Mouse (Mus musculus) limb, embryonic 12.5 days (tissue): ENCODE data around the gene Ugt1a1. TPM values are rescaled to one million over a fixed set of nuclear protein-coding genes. Genes with fewer than 3 reads are reported as not detected.

Experiments used
- ATAC-seq: fragments of 200-750 bp; cut with Nextera tagmentation; 2 replicates; pipeline ENCODE4 v1.8.0; 2017; ENCODE audit warnings: low read depth, moderate TSS enrichment; ENCODE audit not compliant: insufficient number of reproducible peaks, insufficient read depth, low FRiP score, low TSS enrichment
- H3K27ac ChIP-seq: fragments of 300-500 bp; sonication (generic); 2 replicates; pipeline ENCODE4 v1.5.1; 2016; ENCODE audit warnings: mild to moderate bottlenecking, moderate library complexity
- H3K27me3 ChIP-seq: fragments of 300-500 bp; sonication (generic); 2 replicates; pipeline ENCODE4 v1.6.1; 2016; ENCODE audit warnings: mild to moderate bottlenecking, moderate library complexity
- H3K36me3 ChIP-seq: fragments of 300-500 bp; sonication (generic); 2 replicates; pipeline ENCODE4 v1.6.1; 2016; ENCODE audit warnings: mild to moderate bottlenecking, moderate library complexity
- H3K4me1 ChIP-seq: fragments of 300-500 bp; sonication (generic); replicated peaks from 2 replicates; pipeline ENCODE4 v1.6.1; 2016
- H3K4me2 ChIP-seq: fragments of 300-500 bp; sonication (generic); 2 replicates; pipeline ENCODE4 v1.6.1; 2016; ENCODE audit warnings: mild to moderate bottlenecking, moderate library complexity
- H3K4me3 ChIP-seq: fragments of 300-500 bp; sonication (generic); replicated peaks from 2 replicates; pipeline ENCODE4 v1.5.1; 2016; ENCODE audit warnings: mild to moderate bottlenecking
- H3K9ac ChIP-seq: fragments of 300-500 bp; sonication (generic); replicated peaks from 2 replicates; pipeline ENCODE4 v1.6.1; 2016; ENCODE audit warnings: mild to moderate bottlenecking, moderate library complexity
- H3K9me3 ChIP-seq: fragments of 300-500 bp; sonication (generic); 2 replicates; pipeline ENCODE4 v1.6.1; 2016; ENCODE audit warnings: mild to moderate bottlenecking, moderate library complexity
- WGBS: fragments of 180-500 bp; shearing (Covaris S2); methylation state at CpG from one replicate; pipeline ENCODE4 v1.1.7; 2016; 5-methylcytosine and 5-hydroxymethylcytosine counted together
- polyA plus RNA-seq: library from polyadenylated mRNA; unstranded; fragments of >200 nt; fragmentation: Nextera tagmentation; extraction: Ambion mirVana; gene quantifications from 2 replicates; pipeline ENCODE4 v1.2.1, GENCODE M21; 2016

Gene Ugt1a1
- polyA plus RNA-seq, 1 experiment from 2014 or later, result not detected

DNA sequence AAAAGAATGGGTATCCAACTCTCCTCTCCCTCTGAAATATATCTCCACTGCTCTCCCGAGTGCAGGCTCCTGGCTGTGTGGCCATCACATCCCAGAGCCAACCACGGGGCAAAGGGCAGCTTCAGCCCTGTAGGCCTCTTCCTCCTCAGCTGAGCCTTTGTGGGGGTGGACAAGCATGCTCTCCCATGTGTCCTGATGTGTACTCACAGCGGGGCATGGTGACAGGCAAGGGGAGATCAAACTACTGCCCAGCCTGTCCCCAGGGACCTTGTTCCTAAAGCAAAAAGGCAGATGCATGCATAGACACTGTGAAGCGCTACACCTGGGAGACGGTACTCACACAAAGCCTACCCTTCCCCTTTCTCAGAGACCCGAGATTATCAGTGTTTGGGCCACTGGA, 48.4 kb downstream of the Ugt1a1 start:
- ATAC-seq, result peak; percentile 6; the same call in 1 of the 2 replicates
- peaks cover 60% of the 10 kb centered on the region for H3K36me3 ChIP-seq
- 0 out of 2 replicates have a peak, but pooled peaks cover 2% of the 10 kb centered on the region for H3K4me1 ChIP-seq
- no peak overlapping the region for H3K9ac ChIP-seq
- no peak overlapping the region for H3K4me2 ChIP-seq
- 85% methylated on average over 6 of the region's 6 CpGs for WGBS
- no peak overlapping the region for H3K4me3 ChIP-seq
- no peak overlapping the region for H3K27ac ChIP-seq
- peaks cover 61% of the 10 kb centered on the region for H3K9me3 ChIP-seq
- H3K27me3 ChIP-seq, result no peaks in the 10 kb centered on the region

- no peak for ATAC-seq
- Histone ChIP-seq H3K4me2 (no peak overlapping the region), H3K9me3 (peaks cover 54% of the 10 kb centered on the region), H3K4me1 (0 out of 2 replicates have a peak, but pooled peaks cover 2% of the 10 kb centered on the region), H3K36me3 (peaks cover 67% of the 10 kb centered on the region), H3K27ac (no peak overlapping the region), H3K4me3 (no peak overlapping the region), H3K9ac (no peak overlapping the region), H3K27me3 (no peaks in the 10 kb centered on the region)
- WGBS, result 86% methylated on average over 10 of the region's 10 CpGs
These were observed 49.0 kb downstream of the Ugt1a1 start for GRCm38 (mm10) chr1:88260604-88261377.

- H3K4me1 ChIP-seq, result 0 out of 2 replicates have a peak, but pooled peaks cover 2% of the 10 kb centered on the region
These were observed 49.9 kb downstream of the Ugt1a1 start for GRCm38 (mm10) chr1:88261706-88262105.

DNA sequence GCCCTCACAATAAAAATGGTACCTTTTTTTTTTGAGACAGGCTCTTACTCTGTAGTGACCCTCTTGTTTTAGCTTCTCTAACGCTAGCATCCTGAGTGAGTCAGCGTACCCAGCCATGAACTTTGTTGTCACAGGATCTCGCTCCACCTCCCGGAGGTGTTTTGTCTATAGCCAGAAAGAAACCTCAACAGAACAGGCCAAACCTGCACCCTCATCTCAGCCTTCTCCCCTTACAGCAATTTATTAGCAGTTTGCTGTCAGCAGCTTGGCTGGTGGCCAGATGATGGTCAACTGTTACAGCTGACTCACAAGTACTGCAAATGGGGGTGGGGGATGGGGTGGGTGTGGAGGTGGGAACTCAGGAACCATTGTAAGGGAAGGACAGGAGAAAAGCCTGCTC, 50.5 kb downstream of the Ugt1a1 start:
- no peak overlapping the region for H3K9ac ChIP-seq
- no peak overlapping the region for H3K4me3 ChIP-seq
- H3K4me2 ChIP-seq, result no peak overlapping the region
- WGBS, result 87% methylated on average over 4 of the region's 4 CpGs
- 0 out of 2 replicates have a peak, but pooled peaks cover 2% of the 10 kb centered on the region for H3K4me1 ChIP-seq
- H3K27ac ChIP-seq, result no peak overlapping the region
- H3K9me3 ChIP-seq, result peaks cover 39% of the 10 kb centered on the region
- ATAC-seq, result no peak
- H3K36me3 ChIP-seq, result peaks cover 82% of the 10 kb centered on the region
- H3K27me3 ChIP-seq, result no peaks in the 10 kb centered on the region

More at GRCm38 (mm10) chr1:88261706-88262105, 49.9 kb downstream of the Ugt1a1 start:
- no peak overlapping the region for H3K4me3 ChIP-seq
- peaks cover 45% of the 10 kb centered on the region for H3K9me3 ChIP-seq
- no peak overlapping the region for H3K9ac ChIP-seq
- ATAC-seq, result no peak
- no peaks in the 10 kb centered on the region for H3K27me3 ChIP-seq
- WGBS, result 86% methylated on average over 7 of the region's 7 CpGs
- H3K36me3 ChIP-seq, result peaks cover 76% of the 10 kb centered on the region
- no peak overlapping the region for H3K27ac ChIP-seq
- H3K4me2 ChIP-seq, result no peak overlapping the region

GRCm38 (mm10) chr1:88262961-88263360, 51.2 kb downstream of the Ugt1a1 start:
- 0 out of 2 replicates have a peak, but pooled peaks cover 2% of the 10 kb centered on the region for H3K4me1 ChIP-seq
- no peak overlapping the region for H3K4me3 ChIP-seq
- no peak overlapping the region for H3K9ac ChIP-seq
- peaks cover 32% of the 10 kb centered on the region for H3K9me3 ChIP-seq
- H3K4me2 ChIP-seq, result no peak overlapping the region
- WGBS, result 78% methylated on average over 6 of the region's 6 CpGs
- no peak overlapping the region for H3K27ac ChIP-seq
- no peak for ATAC-seq
- H3K36me3 ChIP-seq, result peaks cover 89% of the 10 kb centered on the region
- no peaks in the 10 kb centered on the region for H3K27me3 ChIP-seq

GRCm38 (mm10) chr1:88263778-88264177, 52.0 kb downstream of the Ugt1a1 start:
- H3K9me3 ChIP-seq, result peaks cover 28% of the 10 kb centered on the region; the same call in 1 of the 2 replicates
- no peak overlapping the region for H3K27ac ChIP-seq
- peaks cover 97% of the 10 kb centered on the region for H3K36me3 ChIP-seq
- no peak overlapping the region for H3K4me2 ChIP-seq
- 90% methylated on average over 5 of the region's 5 CpGs for WGBS
- no peak overlapping the region for H3K9ac ChIP-seq
- H3K4me3 ChIP-seq, result no peak overlapping the region
- ATAC-seq, result no peak
- H3K4me1 ChIP-seq, result 0 out of 2 replicates have a peak, but pooled peaks cover 2% of the 10 kb centered on the region
- no peaks in the 10 kb centered on the region for H3K27me3 ChIP-seq

- H3K4me2 ChIP-seq, result no peak overlapping the region
- no peak overlapping the region for H3K9ac ChIP-seq
- ATAC-seq, result no peak
- H3K27ac ChIP-seq, result no peak overlapping the region
- peaks cover 26% of the 10 kb centered on the region; the same call in 1 of the 2 replicates for H3K9me3 ChIP-seq
- no peaks in the 10 kb centered on the region for H3K27me3 ChIP-seq
- peaks cover 100% of the 10 kb centered on the region for H3K36me3 ChIP-seq
- H3K4me1 ChIP-seq, result 0 out of 2 replicates have a peak, but pooled peaks cover 2% of the 10 kb centered on the region
- H3K4me3 ChIP-seq, result no peak overlapping the region
- WGBS, result 89% methylated on average over 7 of the region's 7 CpGs
These were observed 52.6 kb downstream of the Ugt1a1 start for GRCm38 (mm10) chr1:88264237-88264868.

DNA sequence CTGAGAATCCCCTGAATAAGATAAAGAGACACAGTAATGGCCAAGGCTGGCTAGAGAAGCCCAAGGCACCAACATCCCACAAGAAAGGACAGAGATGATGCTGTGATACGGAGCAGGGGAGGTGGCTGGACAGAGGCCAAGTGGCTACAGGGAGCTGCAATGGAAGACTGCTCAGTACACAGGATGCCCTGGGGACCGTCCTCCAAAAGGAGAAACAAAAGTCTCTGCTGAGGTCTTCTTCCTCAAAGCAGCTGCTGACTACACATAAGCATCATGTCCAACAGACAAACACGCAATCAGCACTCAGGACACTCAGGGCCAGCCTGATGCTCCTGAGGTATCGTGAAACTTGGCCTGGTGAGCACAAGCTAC, 53.1 kb downstream of the Ugt1a1 start:
- peaks cover 100% of the 10 kb centered on the region for H3K36me3 ChIP-seq
- no peak overlapping the region for H3K27ac ChIP-seq
- no peak overlapping the region for H3K4me3 ChIP-seq
- H3K9me3 ChIP-seq, result peaks cover 21% of the 10 kb centered on the region; the same call in 1 of the 2 replicates
- no peak overlapping the region for H3K9ac ChIP-seq
- H3K4me2 ChIP-seq, result no peak overlapping the region
- H3K27me3 ChIP-seq, result no peaks in the 10 kb centered on the region
- WGBS, result 76% methylated on average over 4 of the region's 4 CpGs
- 0 out of 2 replicates have a peak, but pooled peaks cover 2% of the 10 kb centered on the region for H3K4me1 ChIP-seq
- ATAC-seq, result no peak

DNA sequence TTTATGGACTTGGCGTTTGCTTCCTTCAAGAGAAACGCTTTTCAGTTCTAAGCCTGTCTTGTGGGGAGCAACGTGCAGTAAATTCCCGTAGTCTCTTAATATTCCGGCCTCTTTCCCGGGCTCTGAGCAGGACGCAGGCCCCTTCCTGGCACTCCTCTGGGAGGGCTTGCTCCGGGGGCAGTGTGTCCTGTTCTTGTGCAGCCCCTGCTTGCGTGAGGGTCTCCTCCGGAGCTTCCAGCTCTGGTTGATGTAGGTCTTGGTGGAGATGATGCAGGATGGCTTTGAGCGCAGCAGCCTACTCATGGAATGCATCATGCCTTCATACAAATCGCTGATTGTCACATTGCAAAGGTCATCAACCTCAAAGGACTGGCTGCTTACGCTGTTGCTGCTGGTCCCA, 54.4 kb downstream of the Ugt1a1 start:
- Histone ChIP-seq H3K9me3 (peaks cover 12% of the 10 kb centered on the region; the same call in 1 of the 2 replicates), H3K27ac (no peak overlapping the region), H3K4me2 (no peak overlapping the region), H3K9ac (no peak overlapping the region), H3K4me3 (no peak overlapping the region), H3K27me3 (no peaks in the 10 kb centered on the region), H3K4me1 (no peaks in the 10 kb centered on the region), H3K36me3 (peaks cover 91% of the 10 kb centered on the region)
- no peak for ATAC-seq
- 89% methylated on average over 13 of the region's 13 CpGs for WGBS

DNA sequence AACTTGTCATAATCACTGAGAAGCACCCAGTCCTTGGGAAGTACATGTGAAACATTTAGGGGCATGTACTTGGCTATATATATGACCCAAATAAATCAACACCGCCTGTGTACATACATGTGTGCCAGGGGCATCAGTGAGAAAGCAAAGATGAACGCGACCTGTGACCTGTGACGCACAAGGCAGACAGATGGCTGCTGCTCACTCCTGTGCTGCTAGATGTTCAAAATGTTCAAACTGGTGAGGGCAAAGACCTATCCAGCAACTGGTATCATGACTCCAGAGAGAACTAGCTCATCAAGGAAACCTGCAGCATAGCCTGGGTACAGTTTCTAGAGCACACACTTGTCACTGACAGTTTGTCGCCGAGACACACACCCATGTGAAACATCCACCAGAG, 55.7 kb downstream of the Ugt1a1 start:
- WGBS, result 93% methylated on average over 6 of the region's 6 CpGs
- Histone ChIP-seq H3K36me3 (peaks cover 91% of the 10 kb centered on the region), H3K4me3 (no peak overlapping the region), H3K9me3 (peaks cover 6% of the 10 kb centered on the region; the same call in 1 of the 2 replicates), H3K4me1 (no peaks in the 10 kb centered on the region), H3K4me2 (no peak overlapping the region), H3K9ac (no peak overlapping the region), H3K27me3 (no peaks in the 10 kb centered on the region), H3K27ac (no peak overlapping the region)
- ATAC-seq, result no peak

- H3K27ac ChIP-seq, result no peak overlapping the region
These were observed 56.3 kb downstream of the Ugt1a1 start for GRCm38 (mm10) chr1:88268070-88268469.

More at GRCm38 (mm10) chr1:88268070-88268469, 56.3 kb downstream of the Ugt1a1 start:
- Histone ChIP-seq H3K4me3 (no peak overlapping the region), H3K4me2 (no peak overlapping the region), H3K9me3 (peaks cover 6% of the 10 kb centered on the region; the same call in 1 of the 2 replicates), H3K4me1 (no peaks in the 10 kb centered on the region), H3K9ac (no peak overlapping the region), H3K36me3 (peaks cover 91% of the 10 kb centered on the region), H3K27me3 (no peaks in the 10 kb centered on the region)
- ATAC-seq, result no peak
- WGBS, result 84% methylated on average over 6 of the region's 6 CpGs
